Mouse (Mus musculus): ENCODE measurements around the gene Rasal2. TPM values are rescaled to one million over a fixed set of nuclear protein-coding genes. Genes with fewer than 3 reads are reported as not detected.

Rasal2 gene
- total RNA-seq, 2 experiments from 2014 or later: 25.4 to 35.8 TPM

GRCm38 (mm10) chr1:157370397-157370796 is 42.0 kb downstream of the Rasal2 start:
- DNase-seq: no peak
- intact Hi-C loops (cut with DNase I): no loop called here

GRCm38 (mm10) chr1:157368316-157368715 is 44.1 kb downstream of the Rasal2 start:
- no peak for DNase-seq
- intact Hi-C loops (cut with DNase I): no loop called here

GRCm38 (mm10) chr1:157346661-157347060 is 65.7 kb downstream of the Rasal2 start:
- intact Hi-C loops (cut with DNase I): no loop called here
- no peak for DNase-seq

- intact Hi-C loops (cut with DNase I): no loop called here
- DNase-seq: peak in 1 of 2 experiments; percentile 11
Measured at GRCm38 (mm10) chr1:157343519-157343918, 68.9 kb downstream of the Rasal2 start.

- intact Hi-C loops (cut with DNase I): no loop called here
- DNase-seq: no peak
Measured at GRCm38 (mm10) chr1:157334834-157335233, 77.6 kb downstream of the Rasal2 start.

GRCm38 (mm10) chr1:157328068-157328467 is 84.3 kb downstream of the Rasal2 start:
- no peak for DNase-seq
- intact Hi-C loops (cut with DNase I): no loop called here

- intact Hi-C loops (cut with DNase I): no loop called here
- no peak for DNase-seq
Measured at GRCm38 (mm10) chr1:157323091-157323490, 89.3 kb downstream of the Rasal2 start.

- DNase-seq: no peak
- intact Hi-C loops (cut with DNase I): no loop called here
Measured at GRCm38 (mm10) chr1:157318896-157319295, 93.5 kb downstream of the Rasal2 start.

GRCm38 (mm10) chr1:157301266-157301665 is 111.1 kb downstream of the Rasal2 start:
- intact Hi-C loops (cut with DNase I): loop anchor here (5.0 kb wide), 1 partner anchor 111 kb away; the partner anchor contains the start of gene Rasal2
- no peak for DNase-seq

GRCm38 (mm10) chr1:157299559-157299958 is 112.8 kb downstream of the Rasal2 start:
- intact Hi-C loops (cut with DNase I): loop anchor here (2.0 to 5.0 kb wide), 2 partner anchors 145 to 238 kb away; no protein-coding TSS in a partner anchor
- DNase-seq: no peak

GRCm38 (mm10) chr1:157298990-157299389 is 113.4 kb downstream of the Rasal2 start:
- no peak for DNase-seq
- intact Hi-C loops (cut with DNase I): loop anchor here (2.0 to 5.0 kb wide), 2 partner anchors 146 to 238 kb away; no protein-coding TSS in a partner anchor

GRCm38 (mm10) chr1:157297137-157297536 is 115.3 kb downstream of the Rasal2 start:
- intact Hi-C loops (cut with DNase I): loop anchor here (5.0 kb wide), 1 partner anchor 240 kb away; no protein-coding TSS in a partner anchor
- no peak for DNase-seq

GRCm38 (mm10) chr1:157295868-157296267 is 116.5 kb downstream of the Rasal2 start:
- no peak for DNase-seq
- intact Hi-C loops (cut with DNase I): loop anchor here (5.0 kb wide), 1 partner anchor 241 kb away; no protein-coding TSS in a partner anchor

- DNase-seq: no peak
- intact Hi-C loops (cut with DNase I): no loop called here
Measured at GRCm38 (mm10) chr1:157290173-157290572, 122.2 kb downstream of the Rasal2 start.

GRCm38 (mm10) chr1:157289251-157289650 is 123.1 kb downstream of the Rasal2 start:
- no peak for DNase-seq
- intact Hi-C loops (cut with DNase I): no loop called here

- peak; percentile 27 to 36 for DNase-seq
- intact Hi-C loops (cut with DNase I): no loop called here
Measured at GRCm38 (mm10) chr1:157286561-157286960, 125.8 kb downstream of the Rasal2 start.

GRCm38 (mm10) chr1:157285366-157285765 is 127.0 kb downstream of the Rasal2 start:
- no peak for DNase-seq
- intact Hi-C loops (cut with DNase I): no loop called here

GRCm38 (mm10) chr1:157280781-157281180 is 131.6 kb downstream of the Rasal2 start:
- DNase-seq: no peak
- intact Hi-C loops (cut with DNase I): loop anchor here (2.0 to 5.0 kb wide), 2 partner anchors 194 to 363 kb away; no protein-coding TSS in a partner anchor

GRCm38 (mm10) chr1:157275672-157276307 is 136.6 kb downstream of the Rasal2 start:
- DNase-seq: no peak
- intact Hi-C loops (cut with DNase I): loop anchor here (5.0 kb wide), 1 partner anchor 128 kb away; no protein-coding TSS in a partner anchor

GRCm38 (mm10) chr1:157267894-157268293 is 144.5 kb downstream of the Rasal2 start:
- intact Hi-C loops (cut with DNase I): no loop called here
- no peak for DNase-seq

- peak; percentile 16 to 20 for DNase-seq
- intact Hi-C loops (cut with DNase I): no loop called here
Measured at GRCm38 (mm10) chr1:157256562-157256961, 155.8 kb downstream of the Rasal2 start.

GRCm38 (mm10) chr1:157255776-157256175 is 156.6 kb downstream of the Rasal2 start:
- DNase-seq: no peak
- intact Hi-C loops (cut with DNase I): no loop called here

Measured in heart, postnatal 36 days (tissue).